Mouse (Mus musculus): ENCODE measurements around the gene Dnm3.

Gene Dnm3

DNA sequence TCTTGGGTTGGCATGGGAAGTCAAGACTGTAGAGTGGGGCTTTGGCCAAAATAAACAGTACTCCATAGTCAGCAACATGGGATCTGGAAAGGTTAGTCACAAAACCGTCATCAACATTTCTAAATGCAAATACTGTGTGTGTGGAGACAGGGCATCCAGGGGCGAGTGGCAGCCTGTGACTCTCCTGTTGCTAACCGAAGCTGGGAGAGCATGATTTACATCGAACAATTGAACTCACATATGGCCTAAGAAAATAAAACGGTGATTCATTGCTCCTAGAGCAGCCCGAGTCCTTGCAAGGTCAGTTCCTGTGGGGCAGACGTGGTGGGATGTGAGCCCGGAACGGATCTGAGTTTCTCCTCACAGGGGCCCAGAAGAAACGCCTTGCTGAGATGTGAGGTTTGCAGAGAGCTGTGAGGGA is 401.2 kb downstream of the Dnm3 start:
- no peak for DNase-seq (ENCODE audit: low read depth, low spot score)

GRCm38 (mm10) chr1:162075831-162076230 is 402.0 kb downstream of the Dnm3 start:
- no peak for DNase-seq (ENCODE audit: low read depth, low spot score)

- DNase-seq (ENCODE audit: low read depth, low spot score) = no peak
These were observed 402.4 kb downstream of the Dnm3 start for GRCm38 (mm10) chr1:162075416-162075815.

- DNase-seq (ENCODE audit: low read depth, low spot score) = no peak
These were observed 403.0 kb downstream of the Dnm3 start for GRCm38 (mm10) chr1:162074626-162075410.

- DNase-seq (ENCODE audit: low read depth, low spot score) = no peak
These were observed 404.8 kb downstream of the Dnm3 start for GRCm38 (mm10) chr1:162072917-162073578.

GRCm38 (mm10) chr1:162053608-162054007 is 424.2 kb downstream of the Dnm3 start:
- DNase-seq (ENCODE audit: low read depth, low spot score) = no peak

GRCm38 (mm10) chr1:162053186-162053585 is 424.6 kb downstream of the Dnm3 start:
- no peak for DNase-seq (ENCODE audit: low read depth, low spot score)

- DNase-seq (ENCODE audit: low read depth, low spot score) = no peak
These were observed 425.1 kb downstream of the Dnm3 start for GRCm38 (mm10) chr1:162052755-162053154.

DNA sequence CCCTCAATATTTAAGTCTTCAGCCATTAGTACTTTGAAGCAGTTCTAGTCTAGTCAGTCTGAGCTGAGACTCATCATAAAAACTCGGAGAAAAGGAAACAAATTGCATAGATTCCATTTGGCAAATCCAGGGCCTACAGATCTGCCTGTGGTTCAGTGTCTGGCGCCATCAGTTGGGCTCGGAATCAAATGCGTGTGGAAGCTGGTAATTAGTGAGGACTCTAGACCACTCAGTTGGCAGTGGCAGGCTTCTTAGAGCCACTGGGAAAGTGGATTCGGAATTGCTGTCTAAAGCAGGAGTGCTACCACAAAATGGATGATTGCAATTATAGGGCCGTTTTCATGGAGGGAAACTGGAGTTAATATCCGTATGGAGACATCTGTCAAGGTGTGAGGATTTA is 425.7 kb downstream of the Dnm3 start:
- DNase-seq (ENCODE audit: low read depth, low spot score) = no peak

GRCm38 (mm10) chr1:162051710-162052109 is 426.1 kb downstream of the Dnm3 start:
- DNase-seq (ENCODE audit: low read depth, low spot score) = no peak

DNA sequence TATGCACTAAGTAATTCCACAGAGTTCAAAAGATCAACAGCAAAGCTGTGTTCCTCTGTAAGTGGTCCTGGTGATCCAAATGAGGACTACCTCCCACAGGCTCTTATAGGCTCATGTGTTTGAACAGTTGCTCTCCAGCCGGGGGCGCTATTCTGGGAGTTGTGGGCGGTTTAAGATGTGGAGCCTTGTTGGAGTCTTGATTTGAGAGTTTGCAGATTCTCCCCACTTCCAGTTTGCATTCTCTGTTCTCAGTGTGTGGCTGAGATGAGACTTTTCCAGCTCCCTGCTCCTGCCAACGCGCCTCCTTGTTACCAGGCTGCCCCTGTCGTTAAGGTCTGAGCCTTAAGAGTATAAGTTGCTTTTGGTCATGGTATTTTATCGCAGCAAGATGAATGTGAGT is 430.2 kb downstream of the Dnm3 start:
- DNase-seq (ENCODE audit: low read depth, low spot score) = no peak

DNA sequence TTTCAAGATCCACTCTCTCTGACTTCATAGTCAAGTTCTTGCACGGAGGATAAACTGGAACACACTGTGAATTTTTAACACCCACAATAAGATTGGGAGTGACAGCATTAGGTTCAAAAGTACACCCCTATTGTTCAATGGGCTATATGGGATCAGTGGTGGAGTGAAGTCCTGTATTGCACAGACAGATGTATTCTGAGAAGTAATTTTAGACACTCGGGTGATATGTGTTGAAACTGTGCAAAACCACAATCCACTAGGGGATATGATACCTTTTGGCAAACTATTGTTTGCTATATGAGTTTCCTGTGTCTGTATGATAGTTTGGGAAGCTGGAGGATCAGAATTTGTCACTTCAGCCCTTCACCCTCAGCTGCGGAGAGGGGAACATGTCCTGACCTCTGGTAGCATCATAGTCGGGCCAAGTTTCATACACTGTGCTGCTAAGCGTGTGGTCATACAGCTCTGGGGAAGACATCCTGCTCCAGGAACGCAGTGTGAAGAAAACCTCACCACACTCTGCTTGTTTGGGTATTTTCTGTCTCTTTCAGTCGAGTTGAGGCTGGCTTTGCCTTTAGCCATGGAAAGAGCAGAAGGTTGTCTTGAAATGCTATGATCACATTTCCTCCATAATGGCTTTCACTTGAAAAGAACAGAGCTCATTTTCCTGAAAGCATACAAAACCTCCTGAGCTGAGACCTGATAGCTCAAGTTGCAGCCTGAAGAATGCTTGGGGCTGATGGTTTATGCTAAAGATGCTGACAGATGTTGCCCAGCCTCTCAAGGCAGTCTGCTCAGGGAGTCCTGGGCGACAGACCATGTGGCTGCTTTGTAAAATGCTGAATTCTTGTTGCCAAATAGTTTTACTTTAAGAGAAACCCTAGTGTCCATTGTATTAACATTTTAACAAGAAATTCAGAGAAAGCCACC is 433.8 kb downstream of the Dnm3 start:
- DNase-seq (ENCODE audit: low read depth, low spot score) = no peak

DNA sequence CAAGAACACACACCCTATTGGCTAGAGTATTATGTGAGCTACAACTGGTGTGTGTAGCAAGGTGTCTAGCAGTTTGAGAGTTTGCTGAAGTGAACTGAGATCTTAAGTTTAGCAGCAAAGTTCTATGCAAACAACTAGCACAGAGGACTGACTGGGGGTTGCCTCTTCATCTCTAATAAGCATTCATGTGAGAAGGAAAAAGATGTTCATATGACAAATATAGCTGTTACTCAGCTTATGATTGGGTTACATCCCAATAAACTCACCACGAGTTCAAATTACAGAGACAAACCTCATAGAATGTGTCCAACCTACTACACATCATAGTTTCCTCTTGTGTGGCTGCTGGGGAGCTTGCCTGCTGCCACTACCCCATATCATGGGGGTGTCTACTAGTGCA is 434.6 kb downstream of the Dnm3 start:
- no peak for DNase-seq (ENCODE audit: low read depth, low spot score)

DNA sequence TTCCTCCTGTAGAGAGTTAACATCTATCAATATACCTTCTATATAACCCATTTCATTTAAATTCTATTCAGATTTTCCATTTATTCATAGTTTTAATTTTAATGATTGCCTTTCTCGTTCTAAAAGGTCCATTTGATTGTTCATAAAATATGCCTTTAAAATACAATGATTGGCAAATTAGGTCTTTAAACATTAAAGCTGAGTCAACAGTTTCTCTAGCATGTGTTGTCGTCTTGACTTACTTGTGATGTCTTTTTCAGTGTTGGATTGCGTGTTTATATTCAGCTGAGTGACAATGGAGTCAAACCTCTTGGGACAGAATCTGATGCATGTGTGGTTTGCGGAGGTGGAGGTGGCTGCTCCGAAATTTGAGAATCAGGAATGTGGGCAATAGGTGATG is 435.4 kb downstream of the Dnm3 start:
- DNase-seq (ENCODE audit: low read depth, low spot score) = no peak

DNA sequence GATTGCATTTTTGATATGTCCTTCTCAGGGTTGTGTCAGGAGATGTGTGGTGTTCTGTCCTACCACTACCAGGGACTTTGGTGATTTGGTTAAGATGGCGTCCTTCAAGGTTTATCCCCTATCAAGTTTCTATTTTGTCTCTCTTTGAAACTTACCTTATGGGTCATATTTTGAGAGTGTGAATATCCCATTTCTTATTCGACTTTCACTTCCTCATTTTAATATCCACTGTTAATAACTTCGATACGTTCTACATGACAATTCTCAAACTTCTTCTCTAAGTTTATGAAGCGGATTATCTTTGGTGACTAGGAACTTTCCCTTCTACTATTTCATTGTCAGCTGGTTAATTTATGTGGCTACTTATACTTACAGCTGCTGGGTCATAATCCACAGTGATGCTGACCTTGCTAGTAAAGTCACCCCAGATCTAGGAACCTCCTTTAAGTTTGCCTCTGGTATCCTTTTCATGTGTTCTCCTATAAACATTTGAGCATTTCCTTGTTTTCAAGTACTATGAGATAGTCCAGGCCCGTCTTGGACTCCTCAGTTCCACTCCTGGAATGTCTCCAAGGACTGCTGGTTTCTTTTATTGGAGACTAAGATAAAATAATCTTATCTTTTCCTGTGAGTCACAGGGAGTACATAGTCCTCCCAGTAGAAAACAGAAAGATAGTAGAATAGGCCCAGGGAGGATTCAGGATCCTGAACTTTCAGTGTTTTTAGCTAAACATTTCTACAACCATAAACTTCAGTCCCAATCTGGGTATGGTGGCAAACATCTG is 437.2 kb downstream of the Dnm3 start:
- DNase-seq (ENCODE audit: low read depth, low spot score) = no peak

DNA sequence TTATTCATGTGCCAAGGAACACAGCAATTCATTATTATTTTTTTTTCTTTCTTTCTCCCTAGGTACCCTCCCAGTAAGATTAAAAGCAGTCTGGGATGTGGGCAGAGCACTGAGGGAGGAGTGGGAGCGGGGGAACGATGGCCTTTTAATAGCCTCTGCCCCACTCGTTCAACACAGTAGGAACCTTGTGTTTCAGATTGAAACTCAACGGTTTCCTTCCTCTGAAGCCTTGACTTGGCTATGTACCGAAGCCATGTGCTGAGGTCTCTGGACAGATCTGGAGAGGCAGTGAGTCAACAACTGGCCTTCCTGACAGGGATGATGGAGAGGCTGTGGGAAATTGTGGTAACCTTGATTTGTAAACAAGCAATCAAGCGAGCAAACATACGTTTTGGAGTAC is 438.0 kb downstream of the Dnm3 start:
- DNase-seq (ENCODE audit: low read depth, low spot score) = no peak

DNA sequence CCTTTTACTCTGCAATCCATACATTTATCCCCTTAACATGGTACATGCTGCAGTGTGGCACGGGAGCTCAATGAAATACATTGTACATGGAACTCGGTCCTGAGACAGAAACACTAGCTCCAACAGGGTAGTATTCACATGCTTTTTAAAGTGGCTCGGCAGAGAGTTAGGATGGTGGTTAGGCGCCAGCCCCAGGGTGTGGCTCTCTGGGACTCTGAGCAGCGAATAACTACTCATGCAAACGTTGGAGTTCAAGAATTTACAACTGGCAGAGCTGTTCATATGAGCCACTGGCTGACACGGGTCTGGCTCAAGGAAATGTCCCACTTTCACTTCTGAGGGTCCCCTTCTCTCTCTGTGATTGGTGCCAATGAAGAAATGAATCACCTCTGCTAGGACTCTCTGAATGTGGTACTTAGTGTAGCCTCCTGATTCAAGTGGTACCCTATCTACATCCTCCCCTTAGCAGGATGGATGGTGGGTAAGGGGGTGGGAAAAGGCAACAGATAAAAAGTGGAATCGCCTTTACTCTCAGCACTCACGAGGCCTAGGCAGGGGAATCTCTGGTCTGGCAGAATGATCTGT is 438.7 kb downstream of the Dnm3 start:
- no peak for DNase-seq (ENCODE audit: low read depth, low spot score)

DNA sequence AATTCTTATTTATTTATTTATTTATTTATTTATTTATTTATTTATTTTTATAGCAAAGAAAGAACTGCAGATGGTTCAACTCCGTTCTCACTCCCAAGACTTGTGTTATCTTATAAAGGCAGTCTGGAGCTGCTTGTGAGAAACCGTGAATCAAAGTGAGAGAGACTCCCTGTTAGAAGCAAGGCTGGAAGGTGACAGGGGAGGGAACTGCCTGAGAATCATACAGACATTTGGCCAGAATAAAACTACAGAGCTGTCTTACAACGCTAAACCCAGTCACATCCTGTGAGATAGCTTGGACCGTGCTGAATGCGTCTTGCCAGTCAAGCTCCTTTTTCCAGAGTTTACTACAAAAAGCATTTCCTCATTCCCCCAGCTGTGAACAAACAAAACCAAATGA is 439.4 kb downstream of the Dnm3 start:
- no peak for DNase-seq (ENCODE audit: low read depth, low spot score)

- no peak for DNase-seq (ENCODE audit: low read depth, low spot score)
These were observed 439.8 kb downstream of the Dnm3 start for GRCm38 (mm10) chr1:162037968-162038421.

DNA sequence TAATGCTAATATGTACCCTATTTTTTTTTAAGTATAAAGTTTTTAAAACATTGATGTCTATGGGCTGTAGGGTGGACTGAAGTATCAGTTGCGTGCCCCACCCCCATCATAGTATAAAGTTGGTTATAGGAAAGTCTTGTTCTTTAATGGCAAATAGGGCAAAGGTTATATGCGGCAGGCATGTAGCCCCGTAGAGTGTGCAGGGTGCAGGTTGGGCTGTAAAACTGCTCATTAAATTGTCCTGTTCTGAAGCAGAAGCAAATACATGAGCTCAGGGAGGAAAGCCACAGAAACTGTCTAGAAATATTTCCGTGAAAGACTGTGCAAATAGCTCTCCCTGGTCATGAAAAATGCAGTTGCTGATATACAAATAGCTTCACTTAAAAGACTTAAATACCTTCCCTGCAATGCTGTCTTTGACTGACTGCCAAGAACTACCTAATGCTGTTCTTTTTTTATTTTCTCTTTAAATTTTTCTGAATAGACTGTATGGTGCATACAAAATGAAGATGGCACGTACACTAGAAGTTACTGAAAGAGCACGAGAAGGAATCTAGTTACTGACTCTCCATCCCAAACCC is 440.6 kb downstream of the Dnm3 start:
- no peak for DNase-seq (ENCODE audit: low read depth, low spot score)

- no peak for DNase-seq (ENCODE audit: low read depth, low spot score)
These were observed 441.4 kb downstream of the Dnm3 start for GRCm38 (mm10) chr1:162036461-162036835.
